Mouse (Mus musculus) small intestine, adult 2 months (tissue): ENCODE data around the gene Aldh2. TPM values are rescaled to one million over a fixed set of nuclear protein-coding genes. Genes with fewer than 3 reads are reported as not detected.

Source experiments
- H3K27ac ChIP-seq: fragments of 200-500 bp; 2 replicates; pipeline ENCODE4 v1.5.1; 2012; ENCODE audit warnings: low read depth, low read length, control low read depth, inconsistent platforms; ENCODE audit not compliant: insufficient read depth
- H3K27me3 ChIP-seq: fragments of 200-500 bp; 2 replicates; pipeline ENCODE4 v1.6.1; 2012; ENCODE audit warnings: mild to moderate bottlenecking, moderate library complexity, low read length, inconsistent platforms; ENCODE audit not compliant: control insufficient read depth, insufficient read depth
- H3K36me3 ChIP-seq: fragments of 200-500 bp; 2 replicates; pipeline ENCODE4 v1.6.1; 2012; ENCODE audit warnings: mild to moderate bottlenecking, low read length, control low read depth, inconsistent platforms; ENCODE audit not compliant: control insufficient read depth, insufficient read depth
- H3K4me1 ChIP-seq: fragments of 200-500 bp; 2 replicates; pipeline ENCODE4 v1.6.1; 2012; ENCODE audit warnings: low read length, inconsistent platforms, mixed read lengths; ENCODE audit not compliant: control insufficient read depth, insufficient read depth, insufficient read length
- H3K4me3 ChIP-seq: fragments of 200-500 bp; 2 replicates; pipeline ENCODE4 v1.5.1; 2012; ENCODE audit warnings: low read depth, mild to moderate bottlenecking, control low read depth, inconsistent platforms, low read length, moderate library complexity
- CTCF ChIP-seq: fragments of 200-500 bp; IDR thresholded peaks from 2 replicates; pipeline ENCODE4 v1.5.1; 2012; ENCODE audit warnings: low read depth, mild to moderate bottlenecking, control low read depth, inconsistent platforms, low read length, moderate library complexity, mixed read lengths; ENCODE audit not compliant: insufficient replicate concordance, insufficient read length; ENCODE audit errors: extremely low read depth
- POLR2A ChIP-seq: fragments of 200-500 bp; IDR thresholded peaks from 2 replicates; pipeline ENCODE4 v1.6.1; 2012; ENCODE audit warnings: low read depth, mild to moderate bottlenecking, control low read depth, inconsistent platforms, low read length, moderate library complexity
- whole genome bisulfite sequencing: fragments of 180-500 bp; shearing (Covaris S2); methylation state at CpG from one replicate; pipeline ENCODE4 v1.1.7; 2018; 5-methylcytosine and 5-hydroxymethylcytosine counted together
- polyA plus RNA-seq: library from polyadenylated mRNA; depleted of rRNA; stranded (reverse); fragments of >200 nt; gene quantifications from 2 replicates; pipeline ENCODE4 v1.2.3, GENCODE M21; 2012

Gene Aldh2
- polyA plus RNA-seq, 1 experiment: 324 TPM

DNA sequence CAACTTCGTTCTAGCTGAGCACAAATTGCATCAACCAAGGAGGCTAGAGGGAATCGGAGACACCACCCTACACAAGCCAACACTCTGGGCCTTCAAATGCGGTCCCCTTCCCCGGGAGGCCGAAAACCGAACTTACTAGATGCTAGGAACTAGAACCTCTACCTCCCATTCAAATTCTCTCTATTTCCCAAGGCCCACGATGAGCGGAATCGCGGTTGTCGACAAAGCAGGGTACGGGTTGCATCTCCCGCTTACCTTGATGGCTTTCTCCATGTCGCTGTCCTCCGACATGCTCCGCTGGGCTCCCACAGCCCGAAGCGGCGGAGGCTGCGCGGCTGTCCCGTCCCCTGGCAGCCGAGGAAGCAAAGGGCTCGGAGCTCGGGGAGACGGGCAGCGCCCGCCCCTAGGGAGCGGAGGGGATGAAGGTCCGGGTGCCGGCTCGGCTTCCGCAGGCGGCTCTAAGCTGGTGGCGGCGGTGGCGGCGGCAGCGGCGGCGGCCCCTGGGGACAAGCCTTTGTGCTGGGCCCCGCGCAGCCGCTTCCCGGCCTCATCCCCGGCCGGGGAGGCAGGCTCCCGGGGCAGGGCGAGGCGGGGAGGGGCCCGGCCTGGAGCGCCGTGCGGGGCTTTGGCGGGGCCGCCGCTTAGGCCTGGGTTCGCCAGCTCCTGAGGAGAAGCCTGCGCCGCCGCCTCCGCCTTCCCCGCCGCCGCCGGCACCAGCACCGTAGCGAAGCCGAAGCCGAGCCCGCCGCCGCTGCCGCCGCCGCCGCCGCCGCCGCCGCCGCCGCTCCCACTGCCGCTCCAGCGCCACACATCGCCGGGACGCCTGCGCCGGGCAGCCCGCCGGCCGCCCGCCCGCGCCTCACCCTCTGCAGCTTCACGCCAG lies 48.5 kb downstream of the Aldh2 start, which contains the start of the genes Adam1a and Gm42878:
Gene Adam1a, minus strand, starts transcription at position 573 of the 883 bp plus-strand sequence.
Gene Gm42878, minus strand, starts transcription at position 573 of the 883 bp plus-strand sequence.
- Histone ChIP-seq H3K4me1 (peaks cover 3% of the 10 kb centered on the region; the same call in 1 of the 2 replicates), H3K27ac (peak within 1 kb of the TSS; percentile 76), H3K27me3 (no peaks in the 10 kb centered on the region; the same call in 1 of the 2 replicates), H3K4me3 (peak within 1 kb of the TSS; percentile 75), H3K36me3 (no peaks in the 10 kb centered on the region; the same call in 1 of the 2 replicates)
- TF ChIP-seq CTCF (no peak), POLR2A (peak; percentile 18; the same call in 1 of the 2 replicates)
- WGBS: under 1% methylated on average over 89 of the region's 97 CpGs

DNA sequence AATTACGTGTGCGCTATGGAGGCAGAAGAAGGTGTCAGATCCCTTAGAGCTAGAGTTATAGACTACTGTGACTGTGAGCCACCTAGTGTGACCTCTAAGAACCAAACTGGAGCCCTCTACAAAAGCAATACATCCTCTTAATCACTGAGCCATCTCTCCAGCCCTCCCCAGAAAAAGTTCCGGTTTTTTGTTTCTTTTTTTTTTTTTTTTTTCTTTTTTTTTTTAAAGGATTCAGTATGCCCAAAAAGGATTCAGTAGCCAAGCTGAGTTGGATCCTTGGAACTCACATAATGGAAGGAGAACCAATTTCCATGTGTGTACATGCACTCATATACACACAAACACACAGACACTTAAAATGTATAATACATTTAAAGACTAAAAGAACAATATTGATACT lies 50.3 kb downstream of the Aldh2 start:
- no peak for TF ChIP-seq CTCF
- Histone ChIP-seq H3K4me1 (peaks cover 3% of the 10 kb centered on the region; the same call in 1 of the 2 replicates), H3K27me3 (no peaks in the 10 kb centered on the region; the same call in 1 of the 2 replicates), H3K36me3 (peaks cover 10% of the 10 kb centered on the region), H3K4me3 (no peak overlapping the region), H3K27ac (no peak overlapping the region)
- 79% methylated on average over 3 of the region's 3 CpGs for WGBS

DNA sequence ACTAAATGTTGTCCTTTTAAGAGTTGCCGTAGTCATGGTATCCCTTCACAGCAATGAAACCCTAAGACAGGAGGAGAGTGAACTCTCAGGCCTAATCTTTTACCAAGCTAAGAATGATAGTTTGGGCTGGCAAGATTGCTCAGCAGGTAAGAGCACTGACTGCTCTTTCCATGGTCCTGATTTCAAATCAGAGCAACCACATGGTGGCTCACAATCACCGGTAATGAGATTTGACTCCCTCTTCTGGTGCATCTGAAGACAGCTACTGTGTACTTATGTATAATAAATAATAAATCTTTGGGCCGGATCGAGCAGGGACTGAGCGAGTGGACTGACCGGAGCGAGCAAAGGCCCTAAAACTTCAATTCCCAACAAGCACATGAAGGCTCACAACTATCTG lies 52.4 kb downstream of the Aldh2 start:
- Histone ChIP-seq H3K4me3 (no peak overlapping the region), H3K4me1 (peaks cover 3% of the 10 kb centered on the region; the same call in 1 of the 2 replicates), H3K27ac (no peak overlapping the region), H3K36me3 (peaks cover 14% of the 10 kb centered on the region), H3K27me3 (no peaks in the 10 kb centered on the region; the same call in 1 of the 2 replicates)
- WGBS: 63% methylated on average over 7 of the region's 7 CpGs
- TF ChIP-seq POLR2A (no peak), CTCF (no peak)

DNA sequence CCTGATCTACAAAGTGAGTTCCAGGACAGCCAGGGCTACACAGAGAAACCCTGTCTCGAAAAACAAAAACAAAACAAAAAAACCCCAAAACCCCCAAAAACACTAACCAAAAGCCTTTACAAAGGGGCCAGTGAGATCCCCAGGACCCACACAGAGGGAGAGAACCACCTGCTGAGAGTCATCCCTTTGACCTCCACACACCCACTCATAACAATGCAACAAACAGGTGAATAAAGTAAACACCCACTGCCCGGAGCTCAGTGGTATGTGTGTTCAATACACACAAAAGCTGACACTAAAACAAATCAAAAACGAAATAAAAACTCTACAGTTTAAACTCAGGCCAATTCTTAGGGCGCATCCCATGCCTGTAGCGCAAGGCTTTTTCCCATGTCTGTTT lies 53.6 kb downstream of the Aldh2 start:
- Histone ChIP-seq H3K27me3 (no peaks in the 10 kb centered on the region), H3K36me3 (peaks cover 25% of the 10 kb centered on the region)
- 83% methylated on average over 5 of the region's 5 CpGs for WGBS

DNA sequence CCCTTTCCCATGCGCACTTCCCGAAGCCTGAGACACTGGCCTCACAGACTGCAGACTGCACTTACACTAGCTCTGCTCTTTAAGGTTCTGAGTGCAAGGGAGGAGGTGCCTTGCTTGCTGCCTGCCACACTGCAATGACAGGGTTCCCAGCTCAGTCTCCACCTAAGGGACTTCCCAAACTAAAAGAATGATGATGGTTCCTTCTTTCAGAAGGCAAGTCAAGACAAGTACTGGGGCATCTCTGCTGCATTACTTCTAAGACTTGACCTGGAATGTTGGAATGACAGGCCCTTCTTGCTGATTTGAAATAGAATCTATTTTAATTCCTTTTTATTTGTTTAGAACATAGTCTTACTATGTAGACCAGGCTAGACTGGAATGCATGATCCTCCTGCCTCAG lies 56.0 kb downstream of the Aldh2 start:
- Histone ChIP-seq H3K27me3 (no peaks in the 10 kb centered on the region), H3K27ac (no peak overlapping the region), H3K36me3 (peaks cover 45% of the 10 kb centered on the region), H3K4me3 (no peak overlapping the region), H3K4me1 (no peaks in the 10 kb centered on the region)
- 89% methylated on average over 2 of the region's 2 CpGs for WGBS
- TF ChIP-seq CTCF: no peak
- no peak for TF ChIP-seq POLR2A

More for the DNA sequence above, 53.6 kb downstream of the Aldh2 start:
- TF ChIP-seq CTCF (no peak), POLR2A (no peak)
- peaks cover 3% of the 10 kb centered on the region; the same call in 1 of the 2 replicates for H3K4me1 ChIP-seq
- no peak overlapping the region for H3K27ac ChIP-seq
- H3K4me3 ChIP-seq: no peak overlapping the region

DNA sequence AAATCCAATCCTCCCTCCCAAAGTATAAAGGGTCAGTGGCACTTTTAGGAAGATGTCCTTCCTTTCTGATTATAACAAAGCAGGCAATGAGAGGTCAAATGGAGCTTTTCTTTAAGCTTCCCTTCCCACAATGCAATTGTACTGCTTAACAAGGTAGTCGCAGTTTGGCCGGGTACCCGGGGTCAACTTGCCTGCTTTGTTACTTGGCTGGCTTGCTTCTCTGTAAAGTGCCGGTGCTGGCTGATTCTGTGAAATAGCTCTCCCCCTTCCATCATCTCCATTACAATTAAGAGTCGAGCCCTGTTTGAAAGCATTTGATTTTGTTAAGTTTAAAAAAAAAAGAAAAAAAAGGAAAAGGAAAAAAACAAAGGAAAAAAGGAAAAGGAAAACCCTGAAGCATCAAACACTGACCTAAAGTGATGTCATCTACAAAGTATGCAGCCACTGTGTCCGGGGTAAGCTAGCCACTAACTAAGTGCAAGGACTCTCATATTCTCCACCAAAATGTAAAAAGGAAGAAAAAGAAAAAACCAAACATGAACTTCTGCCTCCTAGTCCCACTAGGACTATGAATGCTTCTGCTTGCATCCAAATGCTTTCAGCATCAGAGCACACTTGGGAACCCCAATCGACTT lies 56.6 kb downstream of the Aldh2 start:
- no peaks in the 10 kb centered on the region for H3K4me1 ChIP-seq
- no peaks in the 10 kb centered on the region for H3K27me3 ChIP-seq
- TF ChIP-seq POLR2A (no peak), CTCF (no peak)
- no peak overlapping the region for H3K27ac ChIP-seq
- WGBS: 78% methylated on average over 7 of the region's 7 CpGs
- no peak overlapping the region for H3K4me3 ChIP-seq
- H3K36me3 ChIP-seq: peaks cover 50% of the 10 kb centered on the region

DNA sequence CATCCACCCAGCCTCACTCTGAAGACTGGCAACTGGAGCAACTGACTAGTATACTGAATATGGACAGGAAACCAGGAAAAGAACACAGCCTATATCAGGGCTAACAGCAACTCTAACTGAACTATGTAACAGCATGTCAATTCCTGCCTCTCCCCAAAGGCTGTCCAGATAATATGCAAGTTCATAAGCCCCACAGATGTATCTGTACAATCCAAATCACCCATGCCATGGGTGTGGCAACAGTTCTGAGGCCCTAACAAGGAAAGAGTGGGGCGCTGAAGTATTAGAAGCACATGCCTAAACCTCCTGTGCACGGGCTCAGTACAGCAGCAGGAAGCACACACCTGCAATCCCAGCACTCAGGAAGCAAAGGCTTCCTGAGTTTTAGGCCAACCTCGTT lies 58.5 kb downstream of the Aldh2 start:
- TF ChIP-seq POLR2A (no peak), CTCF (no peak)

More for the DNA sequence above, 58.5 kb downstream of the Aldh2 start:
- H3K27ac ChIP-seq: no peak overlapping the region
- no peaks in the 10 kb centered on the region for H3K27me3 ChIP-seq
- no peaks in the 10 kb centered on the region for H3K4me1 ChIP-seq
- peaks cover 64% of the 10 kb centered on the region for H3K36me3 ChIP-seq
- 70% methylated on average over 3 of the region's 3 CpGs for WGBS
- no peak overlapping the region for H3K4me3 ChIP-seq
